Mouse (Mus musculus) neural tube, embryonic 10.5 days (tissue): ENCODE results near the gene Mbtps1.

ENCODE experiments used
- DNase-seq: peaks from one replicate; pipeline ENCODE4 v3.0.0-alpha.2; 2017; ENCODE audit warnings: low spot score; ENCODE audit errors: extremely low spot score

Mbtps1 gene

DNA sequence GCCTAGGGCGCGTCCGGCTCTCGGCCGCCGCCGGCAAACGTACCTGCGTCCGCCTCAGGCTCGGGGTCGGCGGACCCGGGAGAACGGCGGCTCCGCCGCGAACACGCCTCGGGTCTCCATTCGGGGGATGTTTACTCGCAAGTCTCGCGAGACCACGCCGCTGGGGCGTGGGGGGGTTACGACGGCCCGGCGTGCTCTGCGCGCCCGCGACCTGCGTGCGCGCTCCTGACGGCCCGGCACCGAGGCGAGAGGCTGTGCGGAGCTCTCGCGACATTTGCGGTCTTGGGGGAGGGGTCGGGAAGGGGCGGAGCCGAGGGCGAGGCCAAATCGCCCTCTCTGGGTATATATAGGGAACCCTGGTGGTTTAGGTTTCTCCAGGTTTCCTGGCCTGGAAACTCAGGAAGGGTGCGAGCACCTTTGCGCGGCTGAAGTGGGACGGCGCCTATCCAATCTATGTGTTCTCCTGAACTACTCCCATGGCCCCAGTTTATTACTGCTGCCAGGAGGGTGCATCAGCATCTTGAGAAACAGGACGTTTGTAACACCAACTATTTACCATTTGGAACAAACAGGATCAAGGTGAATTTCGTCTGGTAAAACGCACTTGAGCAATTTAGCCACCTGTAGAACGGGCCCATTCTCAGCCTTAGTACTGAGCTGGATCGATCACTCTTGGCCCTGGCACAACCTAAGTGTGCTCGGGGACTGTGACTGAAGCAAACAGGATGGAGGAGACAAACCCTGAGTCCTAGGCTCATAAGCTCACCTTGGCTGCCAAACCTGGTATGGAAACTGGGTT lies at the start of gene Mbtps1:
Gene Mbtps1, minus strand, starts transcription at position 133 of the 799 bp plus-strand sequence.
- DNase-seq = peak; percentile 99

DNA sequence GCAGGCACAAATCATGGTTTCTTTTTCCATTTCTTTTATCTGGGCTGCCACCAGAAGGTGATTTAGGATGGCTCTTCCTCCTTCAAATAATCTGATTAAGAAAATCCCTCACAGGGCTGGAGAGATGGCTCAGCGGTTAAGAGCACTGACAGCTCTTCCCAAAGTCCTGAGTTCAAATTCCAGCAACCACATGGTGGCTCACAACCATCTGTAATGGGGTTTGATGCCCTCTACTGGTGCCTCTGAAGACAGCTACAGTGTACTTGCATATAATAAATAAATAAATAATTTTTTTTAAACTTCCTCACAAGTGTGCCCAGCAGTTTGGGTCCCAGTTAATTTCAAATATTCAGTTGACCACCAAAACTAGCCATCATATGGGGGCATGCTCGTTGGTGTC lies 47.7 kb upstream of the Mbtps1 start:
- no peak for DNase-seq

DNA sequence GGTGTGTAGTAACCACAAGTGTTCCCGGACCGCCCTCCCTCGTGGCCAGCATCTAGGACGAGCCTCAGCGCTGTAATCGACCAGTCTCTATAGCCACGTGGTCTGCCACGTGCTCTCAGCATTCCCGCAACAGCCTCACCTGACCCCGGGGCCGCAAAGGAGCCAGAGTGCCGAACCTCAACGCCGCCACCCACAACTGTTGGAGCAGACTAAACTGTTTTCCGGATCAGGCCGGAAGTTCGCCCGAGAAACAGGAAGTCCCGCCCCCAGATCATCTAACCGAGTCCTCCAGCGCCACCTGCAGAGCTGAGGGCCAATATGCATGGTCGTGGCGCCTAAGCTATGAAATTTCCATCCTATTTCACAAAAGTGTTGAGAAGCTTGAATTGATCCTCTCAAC lies 46.5 kb upstream of the Mbtps1 start, which contains the start of gene Taf1c:
Gene Taf1c, minus strand, starts transcription at position 227 of the 400 bp plus-strand sequence.
- peak; percentile 95 for DNase-seq

DNA sequence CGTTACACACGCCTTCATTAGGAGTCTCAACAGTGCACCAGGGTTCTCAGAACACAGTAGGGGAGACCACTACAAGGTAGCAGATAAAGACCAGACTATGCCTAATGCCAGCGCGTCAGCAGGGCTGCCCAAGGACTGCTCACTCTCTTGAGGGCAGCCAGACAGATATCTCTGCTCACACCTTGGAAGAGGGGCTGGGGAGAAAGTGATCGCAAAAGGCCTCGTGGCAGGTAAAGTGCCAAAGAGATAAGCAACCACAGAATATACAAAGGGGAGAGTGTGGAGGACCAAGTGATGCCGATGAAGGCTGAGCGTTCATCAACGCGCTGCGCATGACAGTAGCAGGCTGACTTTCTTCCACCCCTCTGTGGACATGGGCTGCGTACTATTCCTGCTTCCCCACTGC lies 45.9 kb upstream of the Mbtps1 start:
- DNase-seq = no peak

DNA sequence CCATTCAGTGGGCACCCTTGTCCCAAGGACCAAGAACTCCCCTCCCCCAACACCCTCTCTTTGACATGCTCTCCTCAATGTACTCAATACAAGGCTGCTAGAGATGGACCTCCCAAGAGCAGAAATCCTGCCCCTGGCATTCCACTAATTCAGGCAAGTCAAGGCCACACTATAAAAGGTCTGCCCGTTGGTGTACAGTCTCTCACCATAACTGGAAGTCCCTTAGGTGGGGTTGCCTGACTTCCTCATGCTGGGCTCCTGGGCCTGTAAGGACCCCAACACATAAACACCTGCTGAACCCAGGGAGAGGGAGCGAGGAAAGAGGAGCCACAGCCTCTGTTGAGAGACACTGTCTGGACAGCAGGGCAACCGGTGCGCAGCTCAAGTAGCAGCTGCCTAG lies 45.2 kb upstream of the Mbtps1 start:
- no peak for DNase-seq

DNA sequence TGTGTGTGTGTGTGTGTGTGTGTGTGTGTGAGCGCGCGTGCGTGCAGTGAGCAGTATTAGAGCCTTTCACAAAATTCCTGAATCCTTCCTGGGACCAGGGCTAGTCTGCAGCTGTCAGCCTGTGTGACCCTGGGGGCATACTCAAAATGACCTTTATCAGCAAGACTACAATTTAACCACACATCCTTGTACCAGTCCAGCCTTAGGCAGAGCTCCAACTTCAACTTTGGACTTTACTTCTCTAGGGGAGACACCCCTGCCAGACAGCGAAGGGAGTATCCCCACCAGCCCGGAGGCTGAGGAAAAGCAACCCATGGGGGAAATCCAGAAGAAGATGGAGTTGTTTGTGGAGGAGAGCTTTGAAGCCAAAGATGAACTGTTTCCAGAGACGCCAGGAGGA lies 32.9 kb upstream of the Mbtps1 start:
- no peak for DNase-seq

DNA sequence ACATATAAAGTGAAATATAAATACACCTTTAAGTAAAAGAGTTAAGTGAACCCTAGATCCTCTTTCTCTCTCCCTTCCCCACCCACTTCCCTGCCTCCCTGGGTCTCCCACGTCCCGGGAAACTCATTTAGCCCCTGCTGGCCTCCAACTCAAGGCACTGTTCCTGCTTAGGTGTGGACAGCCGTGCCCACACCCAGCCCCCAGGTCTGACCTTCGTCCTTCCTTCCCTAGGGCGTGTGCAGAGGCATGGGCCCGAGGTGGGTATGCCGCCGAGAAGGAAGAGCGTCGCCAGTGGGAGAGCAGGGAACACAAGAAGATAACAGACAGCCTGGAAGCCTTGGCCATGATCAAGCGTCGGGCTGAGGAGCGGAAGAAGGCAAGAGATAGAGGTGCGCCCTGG lies 31.8 kb upstream of the Mbtps1 start:
- no peak for DNase-seq

DNA sequence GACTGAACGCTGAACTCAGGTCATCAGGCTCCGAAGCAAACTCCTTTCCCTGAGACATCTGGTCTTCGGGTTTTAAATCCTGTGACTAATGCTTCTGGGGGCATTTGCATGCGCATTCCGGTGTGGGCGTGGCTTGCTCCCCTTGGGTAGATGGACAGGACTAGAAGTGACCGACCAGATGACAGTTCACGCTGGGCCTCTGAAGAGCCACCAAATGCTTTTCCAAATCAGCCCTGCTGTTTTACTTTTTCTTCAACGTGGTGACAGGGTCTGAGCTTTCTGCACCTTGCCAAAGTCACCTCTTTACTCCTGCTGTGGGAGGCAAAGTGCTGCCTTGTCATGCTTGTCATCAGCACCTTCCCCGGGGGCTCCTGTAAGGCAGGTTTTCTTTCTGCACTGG lies 30.3 kb upstream of the Mbtps1 start:
- no peak for DNase-seq

DNA sequence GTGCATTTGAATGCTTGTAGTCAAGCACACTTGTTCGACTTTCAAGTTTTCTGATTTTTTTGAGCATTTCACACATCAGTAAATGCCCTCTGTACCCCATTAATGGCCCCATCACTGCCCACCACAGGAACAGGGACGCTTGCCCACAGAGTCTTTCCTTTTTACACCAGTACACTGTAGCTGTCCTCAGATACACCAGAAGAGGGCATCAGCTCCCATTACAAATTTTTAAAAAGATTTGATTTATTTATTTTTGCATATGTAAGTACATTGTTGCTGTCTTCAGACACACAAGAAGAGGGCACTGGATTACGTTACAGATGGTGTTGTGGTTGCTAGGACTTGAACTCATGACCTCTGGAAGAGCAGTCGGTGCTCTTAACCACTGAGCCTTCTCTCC lies 29.8 kb upstream of the Mbtps1 start:
- DNase-seq = no peak

DNA sequence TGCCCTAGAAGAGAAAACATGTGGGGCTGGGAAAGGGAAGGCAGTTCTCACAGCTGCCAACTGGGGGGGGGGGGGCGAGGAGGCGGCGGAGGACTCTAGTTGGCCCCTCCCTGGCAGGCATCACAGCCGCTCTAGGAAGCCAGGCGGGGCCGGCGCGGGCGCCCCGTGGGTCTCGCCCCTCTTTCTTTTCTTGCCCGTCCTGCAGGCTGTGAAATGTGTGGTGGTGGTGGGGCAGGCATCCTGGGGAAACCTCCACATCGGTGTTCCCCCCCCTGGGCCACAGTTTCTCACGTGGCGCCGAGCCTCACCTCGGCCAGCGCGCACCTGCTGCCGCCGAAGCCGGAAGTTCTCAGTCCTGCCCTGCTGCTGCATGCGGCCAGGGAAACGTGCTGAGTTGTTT lies 27.4 kb upstream of the Mbtps1 start:
- DNase-seq = no peak

DNA sequence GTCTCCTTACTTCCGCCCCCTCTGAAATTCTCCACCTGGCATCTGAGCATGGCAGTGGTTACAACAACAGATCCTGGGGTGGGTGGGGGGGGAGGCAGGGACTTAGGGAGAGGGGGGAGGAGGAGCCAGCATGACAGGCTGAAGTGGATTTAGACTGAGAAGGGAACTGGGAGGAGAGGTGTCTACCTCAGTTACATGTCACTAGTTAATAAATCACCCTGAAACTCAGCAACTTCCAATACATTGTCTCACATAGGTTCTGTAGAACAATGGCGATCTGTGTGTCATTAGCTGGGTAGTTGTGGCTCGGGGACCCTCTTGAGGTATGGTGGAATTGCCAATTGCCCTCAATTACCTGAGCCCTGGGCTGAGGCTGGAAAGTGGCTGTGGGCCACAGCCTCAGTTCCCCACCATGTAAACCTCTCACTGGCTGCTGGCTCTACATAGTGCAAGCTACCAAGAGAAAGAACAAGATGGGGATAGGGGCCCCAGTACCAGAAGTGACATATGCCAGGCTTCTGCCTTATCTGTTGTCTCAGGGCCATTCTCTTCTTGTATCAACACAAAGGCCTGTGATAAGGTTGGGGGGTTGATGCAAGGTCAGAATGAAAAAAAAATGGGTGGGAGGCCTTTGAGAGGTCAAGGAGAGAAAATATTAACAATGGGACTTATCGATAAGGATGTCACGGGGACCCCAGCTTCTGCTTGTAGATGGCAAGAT lies 22.1 kb upstream of the Mbtps1 start:
- DNase-seq = no peak

DNA sequence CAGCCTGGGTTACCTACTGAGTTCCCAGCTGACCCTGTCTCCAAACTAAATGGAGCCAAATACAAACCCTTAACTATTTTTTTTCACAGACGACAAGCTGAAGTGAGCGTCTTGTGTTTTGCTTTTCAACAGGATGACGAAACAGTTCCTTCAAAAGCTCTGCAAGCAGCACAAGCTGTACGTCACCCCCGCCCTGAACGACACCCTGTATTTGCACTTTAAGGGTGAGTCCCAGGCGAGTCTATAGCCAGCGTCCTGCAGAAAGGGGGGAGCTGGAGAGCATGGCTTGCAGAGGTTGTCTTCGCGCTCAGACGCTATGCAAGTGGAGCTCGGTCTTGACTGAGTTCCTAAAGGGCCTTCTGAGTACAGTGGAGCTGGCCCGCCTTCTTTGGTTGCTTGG lies 20.6 kb upstream of the Mbtps1 start:
- DNase-seq = no peak

DNA sequence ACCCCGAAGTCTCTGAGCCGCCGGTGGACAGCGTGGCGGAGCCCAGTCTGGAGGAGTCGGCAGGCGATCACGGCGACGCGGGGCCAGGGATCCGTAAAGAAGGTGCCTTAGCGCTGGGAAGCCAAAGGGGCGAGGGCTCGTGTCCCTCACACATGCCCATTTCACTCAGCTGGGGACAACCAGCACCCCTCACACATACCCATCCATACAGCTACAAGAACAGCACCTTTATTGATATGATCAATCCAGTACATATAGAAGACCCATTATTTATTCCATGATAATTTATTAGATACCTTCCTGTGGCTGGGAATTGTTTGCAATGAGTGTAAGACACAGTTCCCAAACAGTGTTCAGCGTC lies 16.8 kb upstream of the Mbtps1 start:
- no peak for DNase-seq

DNA sequence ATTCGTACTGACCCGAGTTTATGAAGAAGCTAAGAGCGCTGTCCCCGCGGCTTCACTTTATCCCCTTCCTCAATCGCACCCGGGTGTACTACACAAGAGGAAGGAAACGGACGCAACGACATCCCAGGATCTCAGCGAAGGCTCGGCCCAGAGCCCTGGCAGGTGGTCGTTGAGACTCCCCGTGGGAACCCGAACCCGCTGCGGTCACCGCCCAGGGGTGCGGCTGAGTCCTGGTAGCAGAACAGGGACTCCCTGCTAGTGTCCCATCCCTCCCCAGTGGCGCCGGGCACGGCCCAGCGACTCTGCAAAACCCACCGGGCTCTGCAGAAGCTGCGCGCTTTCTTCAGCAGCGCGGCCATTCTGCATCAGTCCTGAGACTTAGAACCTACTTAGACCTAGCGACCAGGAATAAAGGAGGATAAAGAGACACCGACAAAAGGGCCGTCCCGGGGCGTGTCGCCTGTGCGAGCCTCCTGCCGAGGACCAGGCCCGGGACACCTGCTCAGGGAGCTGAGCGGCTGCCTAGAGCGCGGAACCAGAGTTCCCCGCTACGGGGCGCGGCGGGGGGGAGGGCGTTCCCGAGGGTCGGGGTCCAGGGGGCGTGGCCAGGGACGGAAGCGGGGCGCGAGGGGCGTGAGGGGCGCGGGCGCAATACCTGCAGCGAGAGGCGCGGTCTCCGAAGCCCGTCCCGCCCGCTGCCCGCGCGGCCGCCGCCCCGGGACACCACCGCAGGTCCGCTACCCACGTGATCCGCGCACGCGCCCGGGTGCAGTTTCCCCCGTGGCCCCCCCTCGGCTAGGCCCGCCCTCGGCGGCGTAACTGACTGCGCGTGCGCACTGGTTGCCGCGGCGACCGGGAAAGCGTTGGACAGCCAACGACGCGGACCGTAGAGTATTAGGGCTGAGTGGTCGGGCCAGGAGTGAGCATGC lies 16.2 kb upstream of the Mbtps1 start, which contains the start of the genes Hsdl1 and Dnaaf1:
Gene Hsdl1, minus strand, starts transcription at position 747 of the 929 bp plus-strand sequence.
Gene Dnaaf1, plus strand, starts transcription at position 799 of the 929 bp plus-strand sequence.
- DNase-seq = peak; percentile 95

DNA sequence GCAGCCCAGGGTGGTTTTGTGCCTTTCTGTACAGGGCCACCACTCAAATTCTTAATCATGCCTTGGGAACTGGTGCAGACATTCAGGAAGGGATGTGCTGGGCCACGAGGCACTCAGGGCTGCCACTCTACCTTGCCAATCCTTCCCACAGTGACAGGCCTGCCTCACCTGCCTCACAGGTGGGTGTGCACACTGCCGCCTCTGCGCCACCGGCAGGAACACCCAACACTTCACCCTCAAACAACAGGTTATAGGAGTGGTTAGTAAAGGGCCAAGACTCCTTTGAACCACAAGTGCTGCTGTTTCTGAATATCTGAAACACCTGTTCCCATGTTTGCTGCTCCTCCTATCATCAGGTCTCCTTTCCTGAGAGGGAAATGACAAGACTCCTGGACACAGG lies 13.9 kb upstream of the Mbtps1 start:
- DNase-seq = no peak

DNA sequence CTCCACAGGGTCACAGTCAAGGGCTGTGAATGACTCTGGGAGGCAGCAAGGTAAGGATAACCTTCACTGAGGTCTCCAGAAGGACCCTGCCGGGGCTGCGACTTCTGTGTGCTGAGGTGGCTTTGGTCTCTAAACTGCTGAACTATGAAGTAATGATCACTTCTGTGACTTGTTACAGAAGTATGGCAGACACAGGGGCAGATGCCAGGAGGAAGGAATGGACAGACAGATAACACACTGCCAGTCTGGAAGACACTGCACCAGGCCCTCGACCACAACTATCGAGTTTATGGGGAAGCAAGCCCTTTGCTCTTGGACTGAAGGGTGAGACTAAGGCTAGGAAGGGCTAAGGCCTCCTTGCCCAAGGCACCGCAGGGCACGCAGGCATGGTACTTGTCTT lies 12.6 kb upstream of the Mbtps1 start:
- DNase-seq = no peak

DNA sequence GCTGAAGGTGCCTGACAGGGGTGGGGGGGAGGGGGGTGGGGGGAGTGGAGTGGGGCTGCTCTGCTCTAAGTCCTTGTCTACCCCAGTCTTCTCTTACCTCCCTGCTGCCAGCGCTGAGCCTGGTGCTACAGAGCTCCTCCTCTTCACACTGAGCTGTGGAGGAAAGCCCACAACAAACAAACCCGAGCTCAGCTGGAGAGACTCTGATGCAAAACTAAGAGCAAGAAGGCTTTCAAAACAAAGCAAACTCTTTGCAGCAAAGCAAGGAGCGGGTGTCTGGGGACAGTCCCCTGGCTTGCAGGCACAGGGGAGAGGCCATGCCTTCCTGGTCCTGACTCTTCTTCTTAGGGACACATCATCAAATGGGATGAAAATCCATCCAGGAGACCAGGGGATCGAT lies 11.3 kb upstream of the Mbtps1 start:
- DNase-seq = no peak

DNA sequence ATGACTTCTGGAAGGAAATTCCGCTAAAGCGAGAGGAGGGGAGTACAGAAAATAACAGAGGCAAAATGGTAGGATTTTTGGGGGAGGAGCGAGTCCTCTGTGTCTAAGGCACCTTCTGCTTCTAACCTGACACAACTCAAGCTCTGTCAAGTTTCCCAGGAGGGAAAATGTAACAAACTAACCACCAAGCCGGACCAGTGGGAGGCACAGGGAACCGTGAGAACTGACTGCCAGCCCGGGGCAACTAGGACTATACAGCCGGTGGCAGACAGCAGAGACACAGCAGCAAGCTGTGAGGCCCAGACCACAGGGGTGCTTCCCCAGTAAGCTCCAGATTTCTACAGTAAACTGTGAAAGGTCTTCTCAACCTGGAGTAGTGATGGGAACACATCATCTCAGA lies 10.4 kb upstream of the Mbtps1 start:
- DNase-seq = no peak

DNA sequence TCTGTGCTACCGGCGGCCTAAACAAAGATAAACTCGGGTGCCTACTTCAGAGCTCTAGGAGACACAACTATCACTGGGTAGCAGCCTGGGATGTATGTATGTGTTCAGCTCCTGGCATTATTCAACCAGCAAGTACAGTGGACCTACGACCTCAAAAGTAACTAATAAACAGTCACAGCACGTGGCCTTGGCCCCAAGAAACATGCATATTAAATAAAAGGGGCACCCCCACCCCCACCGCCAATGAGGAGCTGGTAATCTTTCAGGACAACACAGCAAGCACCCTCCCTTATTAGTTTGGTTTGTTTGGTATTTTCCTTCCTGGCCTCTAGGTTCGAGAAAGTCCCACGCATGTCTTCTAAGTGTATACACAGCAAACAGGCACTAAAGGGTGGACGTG lies 9.7 kb upstream of the Mbtps1 start:
- no peak for DNase-seq

DNA sequence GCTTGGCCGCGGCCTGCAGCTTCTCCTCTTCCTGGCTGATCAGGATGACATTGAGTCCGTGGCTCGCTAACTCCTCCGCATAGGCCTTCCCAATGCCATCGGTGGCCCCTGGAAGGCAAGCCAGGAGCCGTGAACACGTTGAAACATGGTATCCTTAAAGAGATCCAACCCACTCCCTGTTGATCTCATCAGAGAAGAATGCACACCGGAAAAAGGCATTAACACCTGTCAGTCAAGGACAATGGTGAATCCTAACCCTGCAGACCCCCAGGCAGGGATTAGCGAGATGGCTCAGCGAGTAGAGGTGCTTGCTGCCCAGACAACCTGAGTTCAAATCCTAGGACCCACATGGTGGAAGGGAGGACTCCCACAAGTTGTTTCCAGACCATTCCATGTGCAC lies 7.8 kb upstream of the Mbtps1 start:
- no peak for DNase-seq

DNA sequence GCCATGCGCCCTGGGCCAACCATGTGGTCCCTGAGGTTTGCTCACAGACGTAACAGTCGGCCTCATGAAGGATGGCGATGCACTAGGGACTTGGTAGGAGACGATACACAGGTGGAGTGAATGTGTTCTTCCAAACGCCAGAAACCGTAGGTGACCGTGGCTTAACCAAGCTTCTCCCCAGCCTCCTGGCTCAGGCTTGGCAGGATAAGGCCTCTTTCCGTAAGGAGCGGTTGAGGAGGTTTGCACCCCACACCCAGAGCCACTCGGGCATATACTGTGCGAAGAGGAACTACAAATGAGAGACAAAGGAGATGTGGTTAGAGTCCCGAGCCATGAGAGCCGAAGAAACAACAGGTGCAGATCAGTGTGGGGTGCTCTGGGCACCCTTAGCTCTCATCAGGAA lies 5.3 kb upstream of the Mbtps1 start:
- no peak for DNase-seq

DNA sequence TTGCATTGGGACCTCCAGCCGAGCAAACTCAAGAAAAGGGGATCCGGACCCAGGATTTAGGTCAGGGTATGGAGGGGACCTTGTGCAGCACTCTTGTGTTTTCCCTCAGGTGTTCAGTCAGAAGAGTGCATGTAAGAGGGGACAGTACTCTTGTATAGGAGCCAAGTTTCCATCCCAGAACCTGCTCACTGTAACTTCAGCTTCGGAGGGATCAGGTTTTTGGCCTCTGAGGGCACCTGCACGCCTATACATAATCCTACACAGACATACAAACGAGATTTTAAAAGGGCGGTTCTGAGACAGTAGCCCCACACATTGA lies 826 bp upstream of the Mbtps1 start:
- peak; percentile 15 for DNase-seq
